Mouse (Mus musculus) urinary bladder, postnatal 14 days (tissue): ENCODE measurements around the gene Plbd2.

Experiments used
- DNase-seq: peaks from one replicate; pipeline ENCODE4 v3.0.0; 2021; ENCODE audit warnings: low spot score

The Plbd2 gene

DNA sequence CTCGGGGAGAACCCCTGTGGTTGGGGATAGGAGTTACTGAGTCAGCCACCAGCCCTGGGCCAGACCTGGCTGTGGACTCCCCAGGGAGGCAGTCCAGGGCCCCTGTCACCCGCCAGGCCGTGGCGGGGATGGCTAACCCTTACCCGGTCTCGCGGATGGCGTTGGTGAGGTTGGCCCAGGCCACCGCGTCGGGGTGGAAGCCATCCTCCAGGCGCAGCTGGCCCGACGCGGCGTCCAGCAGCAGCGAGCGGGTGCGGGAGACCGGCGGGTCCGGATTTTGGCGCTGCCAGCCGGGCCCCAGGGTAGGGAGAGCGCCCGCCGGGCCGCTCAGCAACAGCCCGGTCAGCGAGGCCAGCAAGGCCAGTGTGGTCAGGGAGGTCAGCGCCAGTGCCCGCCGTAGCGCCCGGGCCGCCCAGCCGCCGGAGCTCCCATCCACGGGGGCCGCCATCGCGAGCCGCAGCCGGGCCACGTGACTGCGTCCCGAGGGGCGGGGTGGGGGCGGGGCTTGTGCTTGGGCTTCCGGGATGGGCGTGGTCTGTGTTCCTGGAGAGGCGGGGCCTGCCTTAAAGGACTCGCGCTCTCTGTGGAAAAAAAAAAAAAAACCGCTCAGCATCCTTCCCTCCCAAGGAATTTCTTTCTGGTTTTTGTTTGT lies at the start of gene Plbd2:
Plbd2 (minus strand) TSS at position 482 of the 652 bp plus-strand sequence.
- DNase-seq: peak; percentile 85

GRCm38 (mm10) chr5:120550673-120551072 lies 47.2 kb upstream of the Plbd2 start:
- no peak for DNase-seq

DNA sequence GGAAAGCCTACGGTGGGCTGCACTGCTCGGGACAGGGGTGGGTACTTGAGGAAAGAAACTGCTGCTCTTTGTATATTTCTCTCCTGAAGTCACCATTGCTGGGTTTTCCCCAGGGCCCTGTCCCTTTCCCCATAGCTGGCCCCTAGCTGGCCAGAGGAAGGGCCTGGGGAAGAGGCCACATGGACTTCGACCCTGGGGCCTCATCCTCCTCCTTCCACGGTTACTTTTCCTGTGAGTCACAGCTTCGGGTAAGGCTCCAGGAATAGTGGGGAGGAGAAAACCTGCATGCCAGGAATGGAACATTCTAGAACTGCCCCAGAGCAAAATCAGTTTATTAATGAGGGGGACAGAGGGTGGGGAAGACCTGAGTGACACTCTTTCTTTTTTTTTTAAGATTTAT lies 46.7 kb upstream of the Plbd2 start:
- no peak for DNase-seq

DNA sequence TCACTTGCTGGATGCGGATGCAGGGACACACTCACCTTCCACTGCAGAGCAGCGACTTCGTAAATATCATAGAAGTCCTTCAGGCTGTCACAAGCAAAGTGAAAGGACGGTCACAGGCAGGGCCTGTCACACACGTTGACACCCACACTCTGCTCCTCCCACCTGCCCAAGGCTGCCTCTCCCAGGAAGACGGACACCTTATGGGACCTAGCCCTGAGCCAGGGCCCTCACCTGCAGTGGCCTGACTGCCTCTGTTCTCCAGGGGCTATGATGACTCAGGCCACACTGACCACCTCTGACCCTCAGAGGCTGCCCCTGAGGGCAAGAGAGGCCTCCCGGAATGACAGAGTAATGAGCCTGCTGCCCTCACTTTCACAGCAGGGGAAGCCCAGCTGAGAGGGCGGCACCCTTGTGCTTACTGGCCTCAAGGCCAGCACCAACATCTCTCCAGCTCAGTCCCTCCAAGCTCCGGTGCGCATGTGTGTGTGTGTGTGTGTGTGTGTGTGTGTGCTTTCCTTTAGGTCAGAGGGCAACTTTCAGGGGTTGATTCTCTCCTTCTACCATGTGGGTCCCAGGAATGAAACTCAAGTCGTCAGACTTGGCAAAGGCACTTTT lies 44.9 kb upstream of the Plbd2 start:
- DNase-seq: no peak

DNA sequence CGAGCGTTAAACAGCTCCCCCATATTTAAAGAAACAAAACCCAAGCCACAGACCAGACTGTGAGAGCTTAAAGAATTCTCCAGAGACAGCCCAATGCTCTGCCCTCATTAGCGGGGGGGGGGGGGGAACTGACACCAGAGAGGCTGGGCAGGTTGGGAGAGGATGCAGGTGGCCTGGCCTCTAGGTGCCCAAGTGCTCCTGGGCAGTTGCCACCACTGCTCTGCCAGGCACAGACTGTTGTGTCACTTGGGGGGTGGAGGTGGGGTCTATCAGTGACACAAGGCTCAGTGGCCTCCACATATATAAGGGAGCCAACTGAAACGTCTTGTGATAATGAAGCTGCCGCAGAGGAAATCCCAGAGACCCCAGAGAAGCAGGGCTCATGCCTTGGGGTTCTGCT lies 33.2 kb upstream of the Plbd2 start:
- DNase-seq: no peak

- no peak for DNase-seq
These were observed 32.6 kb upstream of the Plbd2 start for GRCm38 (mm10) chr5:120536046-120536445.

DNA sequence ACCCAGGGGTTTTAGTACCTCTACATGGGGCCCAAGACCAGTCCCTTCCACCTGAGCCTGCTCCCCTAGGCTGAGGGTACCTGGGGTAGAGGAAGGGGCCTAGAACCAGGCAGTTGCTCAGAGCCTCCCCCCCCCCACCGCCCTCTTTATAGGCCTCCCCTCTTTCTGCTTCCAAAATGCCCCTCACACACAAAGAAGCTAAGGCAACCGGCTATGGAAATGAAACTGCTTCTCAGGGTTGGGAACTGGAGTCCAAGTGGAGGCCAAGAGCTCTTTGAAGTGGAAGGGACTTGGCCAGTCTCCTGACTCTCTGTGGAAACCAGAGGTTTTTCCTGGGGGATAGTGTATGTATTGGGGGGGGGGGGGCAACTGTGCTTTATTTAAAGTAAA lies 31.3 kb upstream of the Plbd2 start:
- DNase-seq: no peak

DNA sequence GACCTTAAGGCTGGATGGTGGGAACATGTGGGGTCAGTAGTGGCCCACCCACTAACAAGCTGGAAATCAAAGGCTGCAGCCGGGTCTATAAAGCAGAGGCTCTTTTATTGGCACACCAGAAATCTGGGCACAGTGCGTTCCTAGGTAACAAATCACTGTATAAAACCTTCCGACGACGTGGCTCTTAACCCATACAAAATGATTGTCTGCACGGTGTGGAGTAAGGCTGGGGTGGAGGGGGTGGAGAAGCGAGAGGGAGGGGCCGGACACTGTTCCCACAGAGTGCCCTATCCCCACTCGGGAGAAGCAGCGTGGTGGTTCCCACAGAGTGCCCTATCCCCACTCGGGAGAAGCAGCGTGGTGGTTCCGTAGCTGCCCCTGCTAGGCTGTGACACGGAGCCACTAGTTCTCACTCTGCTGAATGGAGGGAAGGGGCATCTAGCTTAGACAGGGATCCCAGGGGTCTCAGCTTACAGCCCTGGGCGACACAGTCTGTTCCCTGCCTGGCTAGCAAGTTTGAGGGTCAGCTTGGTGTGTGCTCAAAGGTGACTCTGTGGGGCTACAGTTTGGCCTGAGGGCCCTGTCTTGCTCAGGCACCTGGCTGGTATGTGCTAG lies 30.8 kb upstream of the Plbd2 start:
- DNase-seq: no peak

- DNase-seq: no peak
These were observed 28.2 kb upstream of the Plbd2 start for GRCm38 (mm10) chr5:120531631-120532030.

DNA sequence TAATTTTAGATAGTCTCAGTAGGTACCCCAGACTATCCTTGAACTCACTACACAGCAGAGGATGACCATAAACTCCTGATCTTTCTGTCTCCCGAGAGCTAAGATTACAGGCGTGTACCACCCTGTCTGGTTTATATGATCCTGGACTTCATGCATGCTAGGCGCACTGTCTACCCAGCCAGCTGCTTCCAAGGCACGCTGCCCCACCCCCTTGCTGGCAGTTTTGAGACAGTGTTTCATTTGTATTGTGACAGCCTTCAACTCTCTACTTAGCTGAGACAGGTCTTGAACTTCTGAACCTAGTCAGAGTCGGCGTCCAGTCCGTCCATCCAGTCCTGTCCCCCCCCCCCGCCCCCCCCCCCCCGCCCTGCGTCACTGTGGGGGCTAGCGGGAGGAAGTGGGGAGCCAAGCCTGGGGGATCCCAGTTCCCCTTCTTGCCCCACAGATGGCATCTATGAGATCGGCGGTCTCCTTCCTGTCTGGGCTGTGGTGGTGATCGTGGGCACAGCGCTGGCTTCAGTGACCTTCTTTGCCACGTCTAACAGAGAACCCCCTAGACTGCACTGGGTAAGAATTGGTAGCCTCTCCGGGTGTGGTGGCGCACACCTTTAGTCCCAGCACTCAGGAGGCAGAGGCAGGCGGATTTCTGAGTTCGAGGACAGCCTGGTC lies 24.0 kb upstream of the Plbd2 start:
- no peak for DNase-seq

DNA sequence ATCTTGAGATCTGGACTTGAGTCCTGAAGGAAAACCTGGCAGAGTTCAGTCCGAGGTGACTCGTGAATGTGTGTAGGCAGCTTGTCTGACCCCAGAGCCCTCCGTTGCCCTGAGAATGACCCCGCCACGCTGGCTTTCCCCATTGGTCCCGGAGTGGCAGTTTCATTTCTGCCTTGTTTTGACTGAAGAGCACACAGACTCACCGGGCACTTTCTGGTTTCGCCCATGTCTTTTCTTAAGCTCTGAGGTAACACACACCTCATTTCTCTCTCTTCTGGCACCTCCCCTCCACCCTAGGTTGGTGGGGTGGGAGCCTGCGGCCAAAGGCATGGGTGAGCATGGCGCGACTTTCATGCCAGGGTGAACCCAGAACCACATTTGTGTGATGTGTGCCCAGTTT lies 22.9 kb upstream of the Plbd2 start:
- DNase-seq: no peak

DNA sequence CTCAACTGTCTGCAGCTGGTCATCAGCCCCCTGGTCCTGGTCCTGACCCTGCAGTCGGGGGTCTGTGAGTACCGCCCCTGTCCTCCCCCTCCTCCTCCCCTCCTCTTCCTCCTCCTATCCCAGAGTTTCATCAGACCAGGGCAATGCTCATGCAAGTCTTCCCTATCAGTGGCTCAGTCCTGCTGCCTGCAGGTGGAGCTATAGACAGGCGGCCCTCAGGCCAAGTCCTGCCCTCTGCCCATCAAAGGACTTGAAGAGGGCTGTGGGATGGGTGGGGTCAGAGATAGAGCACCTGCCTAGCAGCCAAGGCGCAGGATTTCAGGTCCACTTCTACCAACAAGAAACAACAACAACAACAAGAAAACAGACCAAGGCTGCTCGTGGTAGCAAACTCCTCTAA lies 22.3 kb upstream of the Plbd2 start:
- no peak for DNase-seq

DNA sequence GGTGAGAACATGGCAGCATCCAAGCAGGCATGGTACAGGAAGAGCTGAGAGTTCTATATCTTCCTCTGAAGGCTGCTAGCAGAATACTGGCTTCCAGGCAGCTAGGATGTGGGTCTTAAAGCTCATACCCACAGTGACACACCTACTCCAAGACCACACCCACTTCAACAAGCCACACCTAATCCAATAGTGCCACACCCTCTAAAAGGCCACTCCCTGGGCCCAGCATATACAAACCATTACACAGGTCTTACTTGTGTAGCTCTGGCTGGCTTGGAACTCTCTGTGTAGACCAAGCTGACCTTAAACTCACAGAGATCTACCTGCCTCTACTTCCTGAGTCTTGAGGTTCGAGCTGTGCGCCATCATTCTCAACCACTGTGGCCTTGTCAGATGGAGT lies 21.3 kb upstream of the Plbd2 start:
- no peak for DNase-seq

- no peak for DNase-seq
These were observed 19.2 kb upstream of the Plbd2 start for GRCm38 (mm10) chr5:120522649-120523048.

GRCm38 (mm10) chr5:120517552-120517951 lies 14.1 kb upstream of the Plbd2 start:
- peak; percentile 75 for DNase-seq

DNA sequence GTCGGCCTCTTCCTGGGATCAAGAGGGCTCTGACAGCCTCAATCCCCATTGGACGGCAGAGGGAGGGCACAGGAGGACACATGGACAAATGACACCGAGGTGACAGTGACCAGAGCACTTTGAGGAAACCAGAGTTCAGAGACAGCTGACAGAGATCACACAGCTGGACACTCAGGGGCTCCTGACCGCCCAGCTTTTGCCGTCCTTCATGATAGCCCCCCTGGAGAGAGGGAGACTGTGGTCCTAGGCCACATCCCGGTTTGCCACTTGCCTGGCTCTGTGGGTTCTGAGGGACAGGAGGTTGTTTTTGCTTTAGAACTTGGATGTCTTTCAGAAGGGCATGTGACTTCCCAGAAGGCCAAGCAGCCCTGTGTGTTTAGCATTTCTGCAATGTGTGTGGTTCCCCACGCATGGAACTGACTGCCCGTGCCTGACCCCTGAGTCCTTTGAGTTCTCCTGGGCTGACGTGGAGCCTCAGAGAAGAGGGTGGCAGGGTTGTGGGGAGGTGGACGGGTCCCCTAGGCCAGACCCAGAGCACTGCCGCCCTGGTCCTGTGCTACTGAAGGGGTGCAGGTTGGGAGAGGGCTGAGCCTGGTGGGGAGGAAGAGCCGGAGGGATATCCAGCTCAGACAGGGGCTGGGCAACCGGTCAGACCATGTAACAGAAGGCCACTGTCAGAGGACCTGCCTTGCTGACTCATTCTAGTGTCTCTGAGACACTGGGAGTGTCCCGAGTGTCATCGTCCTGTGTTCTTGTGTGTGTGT lies 13.0 kb upstream of the Plbd2 start:
- peak; percentile 37 for DNase-seq

DNA sequence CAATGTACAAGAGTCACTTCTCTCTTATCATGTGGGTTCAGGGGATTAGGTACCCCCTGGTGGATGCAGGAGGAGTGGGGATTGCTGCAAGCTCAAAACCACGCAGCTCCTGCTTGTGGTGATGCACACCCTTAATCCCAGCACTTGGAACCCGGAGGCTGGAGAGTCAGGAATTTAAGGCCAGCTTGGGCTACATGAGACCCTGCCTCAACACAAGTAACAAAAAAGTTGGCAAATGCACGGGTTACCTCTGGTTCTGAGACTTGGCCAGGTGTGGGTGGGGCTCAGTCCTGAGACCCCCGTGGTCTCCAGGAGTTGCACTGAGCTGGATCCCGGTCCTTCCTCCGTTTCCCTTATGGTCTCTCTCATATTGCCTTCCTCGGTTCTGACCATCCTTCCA lies 12.0 kb upstream of the Plbd2 start:
- no peak for DNase-seq

DNA sequence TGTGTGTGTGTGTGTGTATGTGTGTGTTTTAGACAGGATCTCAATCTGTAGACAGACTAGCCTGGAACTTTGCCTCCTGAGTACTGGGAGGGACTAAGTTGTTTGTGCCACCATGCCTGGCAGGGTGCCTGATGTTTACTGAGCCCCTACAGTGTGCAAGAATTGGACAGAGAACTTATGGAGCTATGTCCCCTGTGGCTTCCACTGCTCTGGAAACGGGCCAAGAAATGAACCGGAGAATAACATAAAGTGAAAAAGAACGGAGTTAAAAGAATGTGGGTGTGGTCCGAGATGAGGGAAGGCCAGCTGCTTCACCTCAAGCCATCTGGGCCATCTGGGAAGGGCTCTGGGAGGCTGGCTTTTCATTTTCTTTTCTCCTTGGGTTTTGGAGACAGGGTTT lies 11.3 kb upstream of the Plbd2 start:
- peak; percentile 72 for DNase-seq

DNA sequence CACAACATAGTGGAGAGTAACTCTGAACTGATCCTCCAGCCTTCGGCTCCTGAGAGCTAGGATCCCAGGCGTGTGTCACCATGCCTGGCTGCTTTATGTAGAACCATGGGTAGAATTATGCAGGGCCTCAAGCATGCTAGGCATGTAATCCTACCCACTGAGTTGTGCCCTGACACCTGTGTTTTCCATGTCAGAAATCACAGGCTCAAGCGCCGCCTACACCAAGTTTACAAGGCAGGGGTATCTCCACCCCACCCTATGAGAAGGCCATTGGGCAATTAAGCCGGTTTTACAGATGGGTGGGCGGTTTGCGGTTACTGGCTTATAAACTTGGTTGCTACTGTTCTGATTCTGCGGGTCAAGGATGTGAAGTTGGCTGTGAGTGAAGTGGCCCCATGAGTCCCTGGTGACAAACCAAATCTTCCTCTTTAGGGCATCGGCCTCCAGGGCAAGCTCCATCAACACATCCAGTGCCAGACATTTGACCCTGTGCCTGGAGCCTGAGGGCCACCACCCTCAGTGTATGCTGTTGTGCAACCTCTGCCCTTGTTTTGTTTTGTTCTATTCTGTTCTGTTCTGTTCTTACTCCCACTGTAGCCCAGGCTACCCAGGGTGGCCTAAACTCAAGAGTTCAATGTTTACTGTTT lies 10.7 kb upstream of the Plbd2 start:
- DNase-seq: no peak

GRCm38 (mm10) chr5:120512911-120513555 lies 9.6 kb upstream of the Plbd2 start:
- DNase-seq: no peak

DNA sequence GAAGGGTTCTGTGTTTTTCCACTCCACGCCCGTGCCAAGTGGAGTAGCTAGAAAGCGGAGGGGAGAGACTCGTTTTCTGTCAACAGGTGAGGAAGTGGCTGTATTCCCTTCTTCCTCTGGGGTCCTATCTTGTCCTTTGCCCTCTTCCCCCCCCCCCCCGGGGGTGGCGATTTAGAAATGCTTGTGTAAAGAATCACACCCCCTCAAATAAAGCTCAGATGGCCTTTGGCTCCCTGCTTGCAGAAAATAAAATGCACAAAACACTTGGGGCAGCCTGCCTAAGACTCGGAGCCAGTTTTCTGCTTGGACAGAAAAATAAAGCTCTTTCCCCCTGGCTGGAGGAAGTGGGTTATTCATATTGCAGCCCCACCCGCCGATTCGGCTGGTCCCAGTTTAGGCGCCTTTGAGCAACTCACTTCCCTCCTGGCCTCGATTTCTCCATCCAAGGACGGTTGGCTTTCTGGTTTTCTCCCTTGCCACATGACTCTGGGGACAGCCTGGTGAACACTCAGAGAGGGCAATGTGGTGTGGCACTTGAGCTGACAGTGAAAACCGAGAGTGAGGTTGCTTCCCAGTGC lies 8.3 kb upstream of the Plbd2 start:
- DNase-seq: peak; percentile 48
